Comparison of ENCODE assay signal across 16 mouse cellular contexts in genomic region chr9:116166363-116166762, GRCm38 (mm10). TPM values are rescaled to one million over a fixed set of nuclear protein-coding genes. Genes with fewer than 3 reads are reported as not detected.
A peak's percentile ranks its signal among the peaks of the same experiment; 100 is the strongest.
DNase-seq lines count a peak whose midpoint lies in the region; ATAC-seq and TF ChIP-seq lines count a peak whose summit lies in the region.
"Had no signal": no experiment of that assay in that cellular context is flagged by ENCODE, and none has a peak within 500 bp of the region (broad histone marks: within the 10 kb centered on the region; RNA-seq: fewer than 3 reads in every experiment).

No protein-coding gene starts in this region.

- H3K4me1 ChIP-seq in heart, adult 2 months (ENCODE audit: control insufficient read depth, insufficient read depth, low read length): peaks cover 17% of the 10 kb centered on the region
- peaks cover 52% of the 10 kb centered on the region for H3K4me1 ChIP-seq in embryonic facial prominence, embryonic 14.5 days (ENCODE audit: control insufficient read depth, insufficient read depth, low read length)
- H3K4me1 ChIP-seq: forebrain, embryonic 15.5 days had no signal

- TF ChIP-seq POLR2A in heart, adult 2 months (IDR thresholded peaks at IDR 0.05; ENCODE audit: insufficient read depth, low read depth, low read length): no peak

- peaks cover 12% of the 10 kb centered on the region for H3K79me2 ChIP-seq in heart, adult 2 months (replicated peaks; ENCODE audit: control insufficient read depth, insufficient read depth, low read length)

- no peak overlapping the region for H3K4me3 ChIP-seq in heart, adult 2 months
- H3K4me3 ChIP-seq in layer of hippocampus, adult 2 months: no peak overlapping the region
- H3K4me3 ChIP-seq in embryonic facial prominence, embryonic 14.5 days (ENCODE audit: low read depth, low read length): no peak overlapping the region
- H3K4me3 ChIP-seq: forebrain, embryonic 15.5 days; heart, embryonic 13.5 days; liver, embryonic 12.5 days had no signal

- WGBS in heart, adult 2 months: 75% methylated on average over 6 of the region's 6 CpGs
- 52% methylated on average over 6 of the region's 6 CpGs for WGBS in embryonic facial prominence, embryonic 14.5 days

- intact Hi-C loops in heart, adult 2 months (cut with DNase I): no loop called here

- ATAC-seq in embryonic facial prominence, embryonic 14.5 days (ENCODE audit: low read depth): peak; percentile 47; the same call in 1 of the 2 replicates
- peak; percentile 46; the same call in 1 of the 2 replicates for ATAC-seq in megakaryocyte, adult 5-6 weeks (ENCODE audit: poor library complexity, severe bottlenecking)
- ATAC-seq: forebrain, embryonic 15.5 days; liver, embryonic 12.5 days had no signal

- no peak for TF ChIP-seq EP300 in heart, adult 2 months (IDR thresholded peaks at IDR 0.05; ENCODE audit: insufficient read depth, low read depth, low read length)

- DNase-seq in heart, adult 2 months: no peak
- DNase-seq in heart, adult 9 months (ENCODE audit: low spot score in 2 of 2): no peak
- no peak for DNase-seq in layer of hippocampus, adult 2 months (ENCODE audit: low spot score in 2 of 2)
- no peak for DNase-seq in layer of hippocampus, postnatal 14 days (ENCODE audit: low spot score in 2 of 2)
- peak; percentile 30 for DNase-seq in embryonic facial prominence, embryonic 14.5 days (ENCODE audit: low spot score)
- no peak for DNase-seq in right cerebral cortex, postnatal 36 days (ENCODE audit: low spot score in 2 of 2)
- DNase-seq: adrenal gland, adult 8-10 months; B cell, adult 2 months; cerebellum, adult 11-12 months; gastrocnemius, postnatal 10 days; kidney, postnatal 25 days; thymus, adult 18-20 months had no signal

- no peak overlapping the region; the same call in 1 of the 2 replicates for H3K4me2 ChIP-seq in embryonic facial prominence, embryonic 14.5 days (ENCODE audit: low read depth, low read length)
- H3K4me2 ChIP-seq: forebrain, embryonic 15.5 days; heart, embryonic 13.5 days; liver, embryonic 12.5 days had no signal

- peak overlapping the region; percentile 12; the same call in 1 of the 2 replicates for H3K27ac ChIP-seq in heart, adult 2 months
- peak overlapping the region; percentile 65 for H3K27ac ChIP-seq in layer of hippocampus, adult 2 months
- H3K27ac ChIP-seq in embryonic facial prominence, embryonic 14.5 days (replicated peaks; ENCODE audit: low read depth, low read length): peak overlapping the region; percentile 72
- H3K27ac ChIP-seq: forebrain, embryonic 15.5 days; heart, embryonic 13.5 days; liver, embryonic 12.5 days had no signal

- H3K9me3 ChIP-seq in embryonic facial prominence, embryonic 14.5 days (ENCODE audit: control insufficient read depth, low read length): peaks cover 8% of the 10 kb centered on the region; the same call in 1 of the 2 replicates
- H3K9me3 ChIP-seq: forebrain, embryonic 15.5 days; liver, embryonic 12.5 days had no signal

- TF ChIP-seq CTCF in heart, adult 2 months (IDR thresholded peaks at IDR 0.05): no peak
- TF ChIP-seq CTCF in layer of hippocampus, adult 2 months (conservative IDR thresholded peaks at IDR 0.05): no peak

- H3K9ac ChIP-seq in heart, adult 2 months (ENCODE audit: low read depth, low read length): no peak overlapping the region
- H3K9ac ChIP-seq in embryonic facial prominence, embryonic 14.5 days (ENCODE audit: low read depth, low read length): no peak overlapping the region
- H3K9ac ChIP-seq: forebrain, embryonic 15.5 days; heart, embryonic 13.5 days; liver, embryonic 12.5 days had no signal

- H3K36me3 ChIP-seq in heart, adult 2 months (ENCODE audit: control insufficient read depth, insufficient read depth, low read length): no peaks in the 10 kb centered on the region; the same call in 1 of the 2 replicates
- H3K36me3 ChIP-seq in embryonic facial prominence, embryonic 14.5 days (ENCODE audit: control insufficient read depth, insufficient read depth, low read length): peaks cover 14% of the 10 kb centered on the region; the same call in 1 of the 2 replicates
- H3K36me3 ChIP-seq: forebrain, embryonic 15.5 days; liver, embryonic 12.5 days had no signal

- no peaks in the 10 kb centered on the region for H3K27me3 ChIP-seq in heart, adult 2 months (ENCODE audit: control insufficient read depth, insufficient read depth, low read length)
- H3K27me3 ChIP-seq in embryonic facial prominence, embryonic 14.5 days (replicated peaks; ENCODE audit: control insufficient read depth, insufficient read depth, low read length): no peaks in the 10 kb centered on the region
- H3K27me3 ChIP-seq: forebrain, embryonic 15.5 days; heart, embryonic 13.5 days; liver, embryonic 12.5 days had no signal

RNA-seq across cellular contexts. Expression of gene Tgfbr2, which starts 8.8 kb away (rescaled TPM):
- total RNA-seq in heart, adult 2 months (2021): 10 to 100 TPM; 32.5 to 36.3 TPM
- polyA plus RNA-seq in heart, adult 2 months (2012; rRNA removed): 23.8 and 32.7 TPM in 2 replicates
- 10 to 100 TPM; 10.7 to 11.7 TPM for total RNA-seq in layer of hippocampus, adult 2 months (2021)
- 10 to 100 TPM; 13.0 to 14.7 TPM for total RNA-seq in layer of hippocampus, postnatal 14 days (2021)
- polyA plus RNA-seq in embryonic facial prominence, embryonic 14.5 days (2014; fragmentation: Nextera tagmentation; extraction: Ambion mirVana): 49.7 and 53.0 TPM in 2 replicates
- total RNA-seq in megakaryocyte, adult 5-6 weeks (2015): 16.9 and 18.4 TPM in 2 replicates
- 14.8 and 18.9 TPM in 2 replicates for total RNA-seq in megakaryocyte, adult 5-6 weeks (2017)

Comparison
In these comparisons a context has a peak if more than half of its experiments do, and no peak if none do; other contexts are left out.
1. H3K27ac ChIP-seq: peak in every context shown above with its lines; median percentile 72 in embryonic facial prominence, embryonic 14.5 days; 65 in layer of hippocampus, adult 2 months; 12 in heart, adult 2 months.